Mouse (Mus musculus) CD4-positive, CD25-positive, alpha-beta regulatory T cell, adult 4 months (primary cell): ENCODE results near the gene Pkp3. TPM values are rescaled to one million over a fixed set of nuclear protein-coding genes. Genes with fewer than 3 reads are reported as not detected.

ENCODE experiments used
- ATAC-seq: one replicate; pipeline ENCODE4 v1.8.0; 2017
- polyA plus RNA-seq, 2 experiments: library from polyadenylated mRNA; unstranded; fragments of 100-300 nt; shearing (Covaris generic); gene quantifications; one replicate each; pipeline ENCODE4 v1.2.1; 2017

Pkp3 gene
- polyA plus RNA-seq, 2 experiments from 2014 or later = 293 to 427 TPM

GRCm38 (mm10) chr7:141094487-141095205 is 16.6 kb downstream of the Pkp3 start:
- ATAC-seq = no peak

- peak; percentile 17 for ATAC-seq
These were observed 18.0 kb downstream of the Pkp3 start for GRCm38 (mm10) chr7:141096021-141096420.

GRCm38 (mm10) chr7:141096649-141097056 is 18.6 kb downstream of the Pkp3 start:
- peak; percentile 76 for ATAC-seq

DNA sequence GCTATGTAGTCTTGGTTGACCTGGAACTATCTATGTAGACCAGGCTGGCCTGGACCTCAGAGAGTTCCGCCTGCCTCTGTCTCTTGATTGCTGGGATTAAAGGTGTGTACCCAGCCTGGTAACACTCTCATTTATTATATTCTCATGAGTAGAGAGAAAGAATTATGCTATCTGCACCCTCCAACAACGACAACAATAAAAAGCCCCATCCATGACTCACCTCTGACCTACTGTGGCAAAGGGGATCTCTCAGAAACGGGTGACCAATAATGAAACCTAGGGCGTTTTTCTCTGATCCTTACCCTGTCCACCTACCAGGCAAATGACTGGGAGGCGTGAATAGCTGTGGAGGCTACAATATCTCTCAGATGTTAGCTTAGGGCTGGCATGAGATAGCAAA is 19.2 kb downstream of the Pkp3 start:
- ATAC-seq = peak; percentile 4

DNA sequence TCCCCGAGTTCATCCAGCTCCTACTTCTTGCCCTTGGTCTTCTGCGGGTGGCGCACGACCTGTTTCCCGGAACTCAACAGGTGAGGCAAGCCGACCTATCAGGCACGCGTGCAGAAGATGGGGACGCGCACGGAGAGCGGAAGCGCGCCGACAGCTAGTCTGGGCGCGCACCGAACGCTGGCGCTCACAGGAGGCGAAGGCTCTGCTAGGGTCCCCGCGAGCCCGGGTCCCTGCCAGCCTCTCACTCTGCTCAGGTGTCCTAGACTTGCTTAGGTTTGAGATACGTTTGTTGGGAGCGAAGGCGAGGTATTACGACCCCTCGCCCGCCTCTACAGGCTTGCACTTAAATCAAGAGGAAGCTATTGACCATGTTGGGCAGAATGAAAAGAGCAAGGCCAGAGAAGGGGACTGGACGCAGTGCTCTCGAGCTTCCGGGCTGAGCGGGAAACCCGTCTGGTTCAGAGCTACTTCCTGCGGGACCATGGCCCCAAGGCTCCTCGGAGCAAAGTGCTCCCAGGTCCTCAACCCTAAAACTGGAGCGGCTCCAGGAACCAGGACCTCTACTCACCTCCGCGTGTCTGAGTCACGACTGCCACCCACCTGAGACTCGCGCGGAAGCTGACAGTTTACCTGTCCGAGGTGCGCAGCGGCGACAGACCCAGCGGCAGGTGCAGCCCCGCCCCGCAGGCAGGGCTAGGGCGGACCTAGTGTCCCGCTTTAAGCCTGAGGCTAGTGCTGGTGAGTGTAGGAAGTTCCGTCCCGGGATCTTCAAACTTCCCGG is 22.1 kb downstream of the Pkp3 start, which contains the start of gene Sigirr:
Sigirr (minus strand) TSS at position 662 of the 781 bp plus-strand sequence.
- peak; percentile 57 for ATAC-seq

- no peak for ATAC-seq
These were observed 25.1 kb downstream of the Pkp3 start for GRCm38 (mm10) chr7:141103161-141103560.

GRCm38 (mm10) chr7:141115874-141116273 is 37.9 kb downstream of the Pkp3 start:
- no peak for ATAC-seq

DNA sequence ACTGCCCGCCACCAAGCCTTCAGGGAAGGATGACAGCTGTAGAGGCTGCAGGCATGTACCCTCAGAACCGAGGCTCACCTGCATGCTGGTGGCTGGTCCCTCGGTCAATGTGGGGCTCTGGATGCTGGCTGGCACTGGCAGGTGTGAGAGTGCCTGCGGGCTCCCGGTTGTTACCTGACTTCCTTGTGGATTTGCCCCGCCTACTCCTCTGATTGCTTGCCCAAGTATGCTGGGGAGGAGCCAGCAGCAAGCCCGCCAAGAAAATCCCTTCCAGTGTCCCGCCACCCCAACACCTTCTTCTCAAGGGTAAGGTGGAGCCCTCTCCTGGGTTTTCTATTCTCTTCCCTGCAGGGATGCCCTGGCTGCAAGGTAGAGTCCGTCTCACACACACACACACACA is 39.6 kb downstream of the Pkp3 start, which contains the start of gene Ano9:
Ano9 (minus strand) TSS at position 171 of the 400 bp plus-strand sequence.
- no peak for ATAC-seq

GRCm38 (mm10) chr7:141119487-141119886 is 41.5 kb downstream of the Pkp3 start:
- ATAC-seq = no peak

GRCm38 (mm10) chr7:141120605-141121004 is 42.6 kb downstream of the Pkp3 start:
- no peak for ATAC-seq

DNA sequence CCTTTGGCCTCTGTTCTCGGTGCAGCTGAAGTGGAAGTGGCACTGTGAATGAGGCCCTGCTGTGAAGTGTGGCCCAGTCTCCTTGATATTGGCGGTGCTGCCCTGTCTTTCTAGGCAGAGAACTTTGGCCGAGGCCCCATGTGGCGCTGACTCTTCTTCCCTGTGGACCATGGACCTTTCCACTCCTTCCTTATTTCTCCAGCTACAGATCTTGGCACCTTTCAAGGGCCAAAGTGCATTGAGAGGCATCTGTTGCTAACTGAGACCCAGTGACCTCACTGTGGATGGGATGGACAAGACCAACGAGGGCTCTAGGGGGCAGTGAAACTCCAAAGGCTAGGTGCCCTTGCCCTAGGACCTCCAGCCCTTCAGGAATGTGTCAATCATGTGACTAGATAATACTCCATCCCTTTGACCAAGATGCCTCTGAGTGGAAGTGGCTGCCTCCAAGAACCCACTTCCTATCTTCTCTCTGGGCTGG is 43.1 kb downstream of the Pkp3 start:
- ATAC-seq = no peak

DNA sequence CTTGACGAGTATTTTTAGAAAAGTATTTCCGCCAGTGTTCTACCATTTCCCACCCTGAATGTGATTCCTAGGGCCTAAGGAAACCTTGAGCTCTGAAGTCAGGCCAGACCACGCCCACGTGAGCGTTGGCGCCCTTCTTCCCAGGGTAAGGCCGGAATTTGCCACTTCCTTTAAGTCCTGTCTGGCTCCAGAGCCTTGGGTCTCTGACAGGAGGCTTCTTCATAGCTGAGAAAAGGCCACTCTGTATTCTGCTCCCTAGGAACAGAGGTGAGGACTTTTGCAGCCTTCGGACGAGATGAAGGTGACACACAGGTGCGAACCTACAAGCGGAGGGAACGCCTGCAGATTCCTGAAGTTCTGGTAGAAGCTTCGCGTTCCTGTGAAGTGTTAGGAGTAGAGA is 44.2 kb downstream of the Pkp3 start, which contains the start of gene Ptdss2:
Ptdss2 (plus strand) TSS at position 138 of the 400 bp plus-strand sequence.
- ATAC-seq = no peak

- peak; percentile 98 for ATAC-seq
These were observed 44.9 kb downstream of the Pkp3 start for GRCm38 (mm10) chr7:141122689-141123516.

DNA sequence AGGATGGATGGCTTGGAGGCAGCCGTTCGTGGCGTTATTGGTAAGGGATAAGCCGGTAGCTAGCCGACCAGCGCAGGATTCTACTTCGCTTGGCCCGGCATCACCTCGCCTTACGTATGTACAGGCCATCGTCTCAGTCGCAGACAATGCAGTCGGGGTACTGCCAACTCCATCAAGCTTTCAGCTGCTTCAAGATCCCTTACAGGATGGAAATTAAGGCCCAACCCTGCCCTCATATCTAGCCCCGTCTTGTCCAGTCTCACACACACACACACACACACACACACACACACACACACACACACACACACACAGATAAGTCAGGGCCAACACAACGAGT is 45.5 kb downstream of the Pkp3 start:
- ATAC-seq = no peak

GRCm38 (mm10) chr7:141131024-141131820 is 53.2 kb downstream of the Pkp3 start:
- ATAC-seq = peak; percentile 100

DNA sequence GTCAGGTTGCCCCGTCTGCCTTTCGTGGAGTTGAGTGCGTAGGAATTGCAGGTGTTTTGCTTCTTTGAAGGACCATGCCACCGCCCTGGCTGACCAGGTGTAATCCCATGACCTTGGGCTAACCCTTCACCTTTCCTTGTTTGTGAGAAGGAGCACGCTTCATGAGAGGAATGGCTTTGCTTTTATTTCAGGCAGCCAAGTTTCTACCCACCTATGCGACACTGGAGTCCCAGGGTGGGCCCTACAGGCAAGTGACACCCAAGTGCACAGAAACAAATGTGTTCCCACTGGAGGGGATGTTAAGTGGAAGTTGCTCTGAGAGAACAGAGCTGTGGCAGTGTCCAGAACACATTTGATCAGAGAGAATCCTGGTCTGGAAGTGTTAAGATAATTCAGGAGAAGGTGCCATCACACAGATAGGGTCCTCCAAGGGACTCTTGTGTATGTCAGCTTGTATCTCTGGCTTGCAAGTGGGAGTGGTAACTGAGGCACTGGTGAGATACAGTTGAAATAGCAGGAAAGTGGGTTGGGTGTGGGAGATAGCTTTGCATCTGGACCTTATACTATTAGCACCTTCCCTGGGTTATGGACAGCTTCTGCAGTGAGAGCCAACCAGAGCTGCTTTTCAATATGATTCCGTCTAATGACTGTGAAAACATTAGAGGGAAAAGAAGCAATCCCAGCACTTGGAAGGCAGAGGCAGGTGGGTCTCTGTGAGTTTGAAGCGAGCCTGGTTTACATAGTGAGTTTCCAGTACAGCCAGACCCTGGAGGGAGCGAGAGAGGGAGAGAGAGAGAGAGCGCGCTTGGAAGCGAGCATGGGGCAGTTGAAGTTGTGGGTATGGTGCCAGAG is 54.1 kb downstream of the Pkp3 start:
- ATAC-seq = no peak
